ENCODE assay signal across 8 mouse cellular contexts in the genomic region with DNA sequence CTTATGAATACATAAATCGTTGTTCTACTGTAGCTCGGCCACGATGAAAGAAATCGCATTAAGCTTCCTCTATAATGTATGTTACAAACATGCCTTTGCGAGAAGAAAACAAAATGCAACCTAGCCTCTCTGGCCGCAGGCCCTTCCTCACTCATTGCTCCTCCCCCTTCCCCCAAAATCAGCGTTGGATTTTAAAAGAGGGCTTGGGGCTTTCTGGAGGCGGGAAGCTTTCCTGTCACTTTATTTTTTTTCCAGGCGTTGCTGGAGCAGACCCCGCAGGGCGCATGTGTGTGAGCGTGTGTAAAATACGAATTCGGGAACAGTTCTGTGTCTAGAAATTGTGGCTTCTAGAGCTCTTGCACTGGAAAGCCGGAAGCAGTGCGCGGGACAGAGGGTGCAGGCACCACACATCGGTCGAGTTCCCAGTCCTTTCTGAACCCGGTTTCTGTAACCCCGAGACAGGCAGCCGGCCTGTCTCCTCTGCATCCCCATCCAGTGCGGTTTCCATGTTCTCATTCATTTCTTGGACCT. TPM values are rescaled to one million over a fixed set of nuclear protein-coding genes. Genes with fewer than 3 reads are reported as not detected.
DNase-seq lines count a peak whose midpoint lies in the region; ATAC-seq lines count a peak whose summit lies in the region.

No protein-coding gene starts in this region.

- no peak for ATAC-seq in embryonic facial prominence, embryonic 12.5 days (ENCODE audit: insufficient number of reproducible peaks, insufficient read depth, low FRiP score, low TSS enrichment)
- no peak for ATAC-seq in midbrain, embryonic 13.5 days

- peak; percentile 26 for DNase-seq in kidney, adult 18-20 months
- no peak for DNase-seq in kidney, adult 11 months
- peak; percentile 40 for DNase-seq in NIH3T3 (ENCODE audit: low read depth)
- DNase-seq in induced T-regulatory cell, adult 2 months (ENCODE audit: low read depth) = peak; percentile 39
- DNase-seq in natural killer cell, adult 2 months (ENCODE audit: low spot score in 2 of 2) = no peak
- no peak for DNase-seq in adrenal gland, postnatal 36 days

- peaks cover 68% of the 10 kb centered on the region for H3K27me3 ChIP-seq in embryonic facial prominence, embryonic 12.5 days
- peaks cover 69% of the 10 kb centered on the region for H3K27me3 ChIP-seq in midbrain, embryonic 13.5 days

- no peak overlapping the region for H3K27ac ChIP-seq in embryonic facial prominence, embryonic 12.5 days
- H3K27ac ChIP-seq in midbrain, embryonic 13.5 days = peak overlapping the region; percentile 98

- H3K9me3 ChIP-seq in embryonic facial prominence, embryonic 12.5 days = no peaks in the 10 kb centered on the region
- no peaks in the 10 kb centered on the region for H3K9me3 ChIP-seq in midbrain, embryonic 13.5 days

- peaks cover 20% of the 10 kb centered on the region for H3K4me1 ChIP-seq in embryonic facial prominence, embryonic 12.5 days
- peaks cover 32% of the 10 kb centered on the region for H3K4me1 ChIP-seq in midbrain, embryonic 13.5 days (replicated peaks)

- WGBS in embryonic facial prominence, embryonic 12.5 days = under 1% methylated on average over 23 of the region's 23 CpGs
- WGBS in midbrain, embryonic 13.5 days = under 1% methylated on average over 23 of the region's 23 CpGs

- peak overlapping the region; percentile 31 for H3K4me3 ChIP-seq in embryonic facial prominence, embryonic 12.5 days
- H3K4me3 ChIP-seq in midbrain, embryonic 13.5 days (replicated peaks) = peak overlapping the region; percentile 60

- no peaks in the 10 kb centered on the region for H3K36me3 ChIP-seq in embryonic facial prominence, embryonic 12.5 days
- H3K36me3 ChIP-seq in midbrain, embryonic 13.5 days = no peaks in the 10 kb centered on the region

- H3K9ac ChIP-seq in embryonic facial prominence, embryonic 12.5 days = 0 out of 2 replicates have a peak overlapping the region, but pooled peaks have one; percentile 10
- peak overlapping the region; percentile 87 for H3K9ac ChIP-seq in midbrain, embryonic 13.5 days (replicated peaks)

- H3K4me2 ChIP-seq in embryonic facial prominence, embryonic 12.5 days (replicated peaks) = peak overlapping the region; percentile 49
- peak overlapping the region; percentile 73 for H3K4me2 ChIP-seq in midbrain, embryonic 13.5 days (replicated peaks)

RNA-seq across cellular contexts. Expression of gene Nrn1, which starts 2.9 kb away (rescaled TPM):
- 5.2 and 7.1 TPM in 2 replicates for polyA plus RNA-seq in embryonic facial prominence, embryonic 12.5 days (2016; fragmentation: Nextera tagmentation; extraction: Ambion mirVana)
- 76.3 and 79.8 TPM in 2 replicates for polyA plus RNA-seq in midbrain, embryonic 13.5 days (2015; fragmentation: Nextera tagmentation; extraction: Ambion mirVana)
- 1 to 10 TPM; 2.7 to 3.7 TPM for total RNA-seq in adrenal gland, postnatal 36 days (2021)

Comparison
In these comparisons a context has a peak if more than half of its experiments do, and no peak if none do; other contexts are left out.
1. DNase-seq: peak in kidney, adult 18-20 months (single experiment), NIH3T3 (single experiment) and induced T-regulatory cell, adult 2 months (single experiment); none in kidney, adult 11 months (single experiment), natural killer cell, adult 2 months (0 of 2) and adrenal gland, postnatal 36 days (0 of 2).